Mouse (Mus musculus) megakaryocyte-erythroid progenitor cell, adult 5-6 weeks (primary cell): ENCODE measurements at regions not wholly inside any gene's neighbourhood (a gene's known extent, or its start where the extent isn't known, plus 50 kb on each side); places are given as distances from the start of the nearest gene placed in this dataset.

ENCODE experiments used
- ATAC-seq: replicated peaks from 2 replicates; pipeline ENCODE4 v1.8.0; 2016; ENCODE audit warnings: mild to moderate bottlenecking, inconsistent platforms; ENCODE audit not compliant: severe bottlenecking, poor library complexity, low FRiP score, low TSS enrichment

GRCm38 (mm10) chr17:84129204-84129603 is 58.5 kb downstream of the Zfp36l2 start:
- ATAC-seq: no peak

DNA sequence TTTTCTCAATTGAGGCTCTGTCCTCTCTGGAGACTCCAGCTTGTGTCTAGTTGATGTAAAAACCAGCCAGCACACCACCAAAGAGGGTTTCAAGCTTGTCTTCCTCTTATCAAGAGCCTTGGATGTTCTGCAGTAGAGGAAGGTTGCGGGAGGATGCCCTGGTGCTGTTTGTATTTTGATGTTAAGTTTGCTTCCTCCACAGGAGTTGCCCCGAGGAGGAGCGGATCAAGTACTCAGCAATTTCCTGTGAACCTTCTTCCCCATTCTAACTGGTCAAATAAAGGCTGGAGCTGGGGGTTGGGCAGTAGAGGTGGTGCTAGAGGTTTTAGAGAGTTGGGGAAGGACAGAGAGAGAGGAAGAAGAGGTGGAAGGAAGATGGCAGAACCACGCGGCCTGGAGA is 59.5 kb downstream of the Zfp36l2 start:
- no peak for ATAC-seq

GRCm38 (mm10) chr17:84126168-84126567 is 61.6 kb downstream of the Zfp36l2 start:
- no peak for ATAC-seq

DNA sequence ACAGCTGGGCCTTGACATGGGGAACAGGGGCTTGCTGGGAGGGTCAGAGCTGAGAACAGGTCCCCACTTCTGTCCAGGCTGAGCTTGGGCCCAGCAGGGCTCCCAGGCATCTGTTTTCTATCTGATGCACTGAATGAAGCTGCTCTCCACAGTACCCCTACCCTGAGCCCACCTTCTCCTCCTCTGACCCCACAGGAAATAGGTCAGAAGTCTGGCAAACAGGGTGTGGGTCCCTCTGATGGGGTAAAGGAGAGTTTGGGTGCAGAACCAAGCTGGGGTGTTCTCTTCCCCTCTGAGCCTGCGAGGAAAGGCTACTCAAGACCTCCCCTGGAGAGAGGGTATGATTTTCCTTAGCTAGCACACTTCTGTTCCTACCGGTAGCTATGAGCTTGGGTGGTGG is 64.6 kb downstream of the Zfp36l2 start:
- ATAC-seq: no peak

DNA sequence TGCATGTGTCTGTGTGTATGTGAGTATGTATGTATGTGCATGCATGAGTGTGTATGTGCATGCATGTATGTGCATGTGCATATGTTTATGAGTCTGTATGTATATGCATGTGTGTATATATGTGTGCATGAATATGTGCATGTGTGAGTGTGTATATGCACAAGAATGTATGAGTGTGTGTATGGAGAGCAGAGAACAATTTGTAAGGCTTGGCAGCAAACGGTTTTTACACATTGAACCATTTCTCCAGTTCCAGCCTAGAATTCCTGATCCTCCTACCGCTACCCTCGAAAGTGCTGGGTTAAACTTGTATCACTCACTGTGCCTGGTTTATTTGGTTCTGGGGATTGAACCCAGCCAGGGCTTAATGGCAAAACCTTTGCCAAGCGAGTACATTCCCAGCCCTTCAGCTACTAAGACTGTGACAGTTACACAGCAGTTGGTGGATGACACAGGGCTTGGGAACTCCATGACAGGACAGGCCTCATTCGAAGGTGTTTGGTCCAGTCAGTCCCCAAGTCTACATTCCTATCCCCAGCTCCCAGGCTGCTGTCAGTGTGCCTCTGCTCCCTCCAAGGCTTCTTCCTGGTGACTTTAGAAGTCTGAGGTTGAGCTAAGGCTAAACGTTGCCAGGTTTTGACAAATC is 65.1 kb downstream of the Zfp36l2 start:
- no peak for ATAC-seq

GRCm38 (mm10) chr17:84121291-84121690 is 66.5 kb downstream of the Zfp36l2 start:
- no peak for ATAC-seq

DNA sequence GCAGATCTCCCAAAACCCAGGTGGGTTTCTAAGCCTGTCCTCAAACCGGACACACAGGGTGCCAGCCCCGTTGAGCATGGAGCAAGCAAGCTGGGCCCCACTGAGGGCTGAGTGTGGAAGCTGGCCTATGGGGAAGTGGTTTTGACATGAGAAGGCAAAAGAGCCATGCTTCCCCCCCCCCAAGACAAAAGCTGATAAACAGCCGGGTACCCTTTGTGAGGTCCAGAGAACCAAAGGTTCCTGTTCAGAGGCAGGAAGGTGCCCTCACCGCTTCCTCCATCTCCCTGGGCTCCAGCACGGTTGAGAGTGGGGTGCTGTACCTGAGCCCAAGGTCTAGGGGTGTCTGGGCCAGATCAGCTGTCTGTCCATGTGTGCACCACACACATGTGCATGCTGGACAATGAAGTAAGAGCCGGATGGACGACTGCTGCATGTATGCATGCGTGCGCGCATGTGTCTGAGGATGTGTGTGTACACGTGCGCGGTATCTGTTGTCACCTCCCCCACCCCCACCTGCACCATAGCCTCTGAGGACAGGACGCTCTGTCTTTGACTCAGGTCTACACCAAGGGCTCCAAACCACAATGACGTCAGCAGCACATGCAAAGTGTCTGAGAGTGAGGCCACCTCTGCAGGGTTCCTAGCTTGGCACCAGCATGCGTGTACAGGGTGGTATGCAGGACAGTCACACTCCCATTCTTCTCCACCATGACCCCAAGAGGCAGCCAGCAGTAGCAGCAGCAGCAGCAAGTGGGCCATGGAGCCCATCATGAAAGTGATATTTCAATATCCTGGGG is 68.3 kb downstream of the Zfp36l2 start:
- 0 out of 2 replicates have a peak, but pooled peaks have one; percentile 10 for ATAC-seq

DNA sequence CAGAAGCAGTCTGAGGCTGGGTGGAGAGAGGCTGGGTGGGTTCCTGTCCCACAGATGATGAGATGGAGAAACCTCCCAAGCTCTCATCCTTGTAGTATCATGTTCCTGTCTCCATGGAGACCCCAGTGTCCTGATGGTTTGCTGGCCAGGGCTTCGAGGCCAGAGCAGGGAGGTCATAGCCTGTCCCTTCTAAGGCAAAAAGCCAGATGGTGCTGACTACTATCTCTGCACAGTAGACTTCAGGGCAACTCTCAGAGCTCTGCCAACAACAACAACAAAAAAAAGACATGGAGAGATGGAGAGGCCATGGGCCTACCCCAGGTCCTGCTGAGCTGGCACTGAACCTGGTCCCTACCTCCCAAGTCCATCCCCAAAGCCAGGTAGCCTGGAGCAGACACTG is 69.0 kb downstream of the Zfp36l2 start:
- no peak for ATAC-seq

DNA sequence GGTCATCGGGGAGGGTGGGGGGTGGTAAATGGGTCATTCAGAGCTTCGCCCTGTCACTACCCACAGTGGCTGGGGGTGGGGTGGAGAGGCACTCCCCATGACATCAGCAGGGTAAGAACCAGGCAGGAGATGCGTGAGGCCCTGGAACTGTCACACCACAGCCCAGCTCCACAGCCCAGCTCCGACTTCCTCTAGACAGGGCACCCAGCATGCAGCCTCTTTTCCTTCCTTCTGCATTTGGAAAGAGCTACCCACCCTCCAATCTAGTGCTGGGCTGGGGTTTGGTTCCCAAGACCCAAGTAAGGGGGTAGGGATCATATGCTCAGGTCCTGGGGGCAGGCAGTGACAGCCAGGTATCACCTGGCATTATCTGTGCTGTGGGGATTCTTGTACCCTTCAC is 69.5 kb downstream of the Zfp36l2 start:
- no peak for ATAC-seq

DNA sequence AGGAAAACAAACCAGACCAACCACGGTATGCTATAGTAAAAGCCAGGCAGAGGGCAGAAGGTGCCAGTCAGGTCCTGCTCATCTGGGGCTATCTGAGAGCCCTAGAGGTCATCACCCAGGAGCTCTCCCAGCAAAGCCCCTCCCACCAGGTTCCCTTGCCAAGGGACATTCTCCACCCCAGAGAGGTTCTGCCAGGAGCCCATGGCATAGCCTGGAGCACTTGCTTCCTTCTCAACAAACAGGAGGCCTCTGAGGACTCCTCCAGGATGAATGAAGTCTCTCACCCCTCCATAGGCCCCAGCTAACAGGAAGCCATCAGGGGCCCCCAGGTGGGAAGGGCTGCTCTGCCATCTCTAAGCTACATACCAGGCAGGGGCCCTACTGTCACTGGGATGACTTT is 70.0 kb downstream of the Zfp36l2 start:
- ATAC-seq: no peak

DNA sequence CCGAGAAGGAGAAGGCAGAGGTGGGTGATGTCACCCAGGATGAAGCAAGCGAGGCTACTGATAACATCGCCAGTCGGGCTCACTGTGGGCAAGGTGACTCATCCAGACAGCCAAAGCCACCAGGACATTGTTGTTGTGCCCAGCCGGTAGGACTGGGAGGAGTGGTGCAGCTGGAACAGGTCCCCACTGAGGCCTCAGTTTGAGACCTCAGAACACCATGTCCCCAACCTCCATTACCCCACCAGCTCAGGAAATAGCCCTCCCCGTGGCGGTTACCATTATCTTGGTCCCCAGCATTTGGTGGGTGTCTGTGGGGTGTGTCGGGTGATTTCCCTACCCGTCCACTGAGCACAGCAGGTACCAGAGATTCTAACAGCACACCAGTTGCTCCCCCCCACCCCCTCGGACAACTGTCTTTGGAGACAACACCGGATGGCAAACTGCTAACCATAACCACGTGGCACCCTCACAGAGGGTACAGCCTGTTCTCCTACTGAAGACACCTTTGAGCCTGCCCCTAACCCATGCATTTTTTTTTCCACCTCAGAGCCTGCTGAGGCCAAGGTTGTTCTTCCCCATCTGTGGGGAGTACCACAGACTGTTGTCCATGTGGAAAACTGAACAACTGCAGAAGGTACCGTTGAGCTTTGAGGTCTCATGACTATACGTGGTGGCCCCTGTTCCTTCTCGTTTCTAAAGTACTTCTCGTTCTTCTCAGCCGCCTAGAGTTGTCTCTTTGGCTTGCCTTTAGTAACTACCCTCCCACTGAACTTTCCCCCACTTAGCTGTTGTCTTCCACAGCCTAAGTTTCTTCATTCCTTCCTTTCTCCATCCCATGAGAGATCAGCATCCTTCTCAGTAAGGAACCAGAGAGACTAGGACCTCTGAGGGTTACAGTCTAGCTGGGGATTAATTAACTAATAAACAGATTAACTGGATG is 71.1 kb downstream of the Zfp36l2 start:
- ATAC-seq: peak; percentile 71

DNA sequence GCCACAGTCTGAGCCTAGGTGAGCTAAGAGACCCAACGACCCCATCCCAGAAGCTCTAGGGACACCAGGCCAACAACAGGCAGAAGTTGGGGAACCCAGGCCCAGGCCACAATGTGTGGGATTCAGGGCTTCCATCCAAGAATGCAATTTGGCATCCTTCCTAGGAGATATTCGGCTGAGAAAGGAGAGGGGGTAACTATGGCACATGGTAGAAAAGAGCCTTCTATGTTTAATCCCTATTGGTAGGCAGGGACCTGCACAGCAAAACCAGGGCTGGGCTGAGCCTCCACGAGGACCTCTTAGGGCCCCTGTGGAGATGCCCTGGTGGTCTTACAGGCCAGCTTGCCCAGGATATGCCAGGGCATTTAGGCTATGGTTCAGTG is 71.8 kb downstream of the Zfp36l2 start:
- no peak for ATAC-seq

DNA sequence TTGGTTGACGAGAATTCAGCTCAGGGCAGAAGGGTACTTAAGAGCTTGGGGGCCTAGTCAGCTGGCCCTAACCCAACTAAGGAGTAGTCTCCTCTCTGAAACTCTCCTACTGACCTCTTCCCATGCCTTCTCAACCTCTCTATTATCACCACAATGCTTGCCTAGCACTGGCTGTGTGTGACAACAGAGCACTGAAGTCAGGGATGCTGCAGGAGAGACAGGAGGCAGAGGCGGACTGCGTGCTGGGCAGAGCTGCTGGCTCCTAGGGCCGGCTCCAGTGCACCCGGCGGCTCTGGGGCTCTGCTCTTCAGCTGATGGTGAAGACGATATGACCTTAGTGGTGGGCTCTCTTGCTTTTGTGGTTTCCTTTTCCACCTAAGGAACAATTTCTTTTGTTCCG is 72.6 kb downstream of the Zfp36l2 start:
- ATAC-seq: no peak

DNA sequence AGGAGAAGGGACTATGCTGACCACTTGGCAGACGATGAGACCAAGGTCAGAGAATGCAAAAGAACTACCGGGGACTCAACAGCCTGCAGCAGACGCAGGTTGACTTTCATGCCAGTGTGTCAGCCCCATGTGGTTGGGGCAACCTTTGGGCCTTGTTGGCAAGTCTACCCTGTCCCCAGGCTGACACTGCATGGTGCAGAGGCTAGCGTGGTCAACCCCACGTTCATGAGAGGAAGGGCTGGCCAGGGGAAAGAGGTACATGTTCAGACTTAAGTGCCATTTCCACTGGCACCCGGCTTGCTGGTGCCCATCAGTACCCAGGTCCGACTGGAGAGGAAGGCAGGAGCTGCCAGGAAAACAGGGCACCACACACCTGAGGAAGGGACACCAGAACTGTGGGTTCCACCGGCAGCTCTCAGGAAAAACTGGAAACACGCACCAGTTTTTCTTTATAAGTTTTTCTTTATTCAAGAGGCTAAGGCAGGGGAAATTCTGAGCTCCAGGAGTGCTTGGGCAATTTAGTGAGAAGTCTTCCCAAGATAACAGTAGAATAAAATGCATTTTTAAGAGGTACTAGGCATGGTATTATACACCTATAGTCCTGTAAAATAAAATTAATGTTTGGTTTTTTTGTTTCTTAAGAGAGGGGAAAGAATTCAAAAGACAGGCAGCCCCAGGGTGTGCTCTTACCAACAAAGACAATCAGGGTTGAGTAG is 73.3 kb downstream of the Zfp36l2 start:
- no peak for ATAC-seq

- peak; percentile 35 for ATAC-seq
Observed at GRCm38 (mm10) chr17:84113608-84114278, 74.0 kb downstream of the Zfp36l2 start.

- ATAC-seq: no peak
Observed at GRCm38 (mm10) chr17:84112411-84113031, 75.2 kb downstream of the Zfp36l2 start.

- no peak for ATAC-seq
Observed at GRCm38 (mm10) chr17:84111787-84112370, 75.9 kb downstream of the Zfp36l2 start.

DNA sequence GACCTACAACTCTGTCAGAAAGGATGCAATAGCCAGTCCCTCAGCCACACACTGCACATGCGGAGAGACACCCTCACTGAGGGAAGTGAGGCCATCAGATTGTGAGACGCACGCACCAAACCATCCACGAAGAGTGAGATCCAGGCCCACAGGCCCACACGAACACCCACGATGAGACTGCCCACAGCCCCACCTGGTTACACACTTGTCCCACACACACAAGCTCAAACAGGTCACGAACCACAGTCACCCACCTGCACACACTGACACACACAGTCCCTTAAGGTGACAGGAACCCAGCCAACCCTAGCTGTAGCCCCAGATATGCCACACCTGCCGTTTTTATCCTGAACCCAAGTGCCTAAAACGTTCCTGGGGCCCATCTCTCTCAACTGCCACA is 76.8 kb downstream of the Zfp36l2 start:
- no peak for ATAC-seq
